Mouse (Mus musculus) kidney, embryonic 16.5 days (tissue): Measurements from ENCODE around the gene Vmn2r85. TPM values are rescaled to one million over a fixed set of nuclear protein-coding genes. Genes with fewer than 3 reads are reported as not detected.
A peak's percentile ranks its signal among the peaks of the same experiment; 100 is the strongest.
"Not testable (repeated sequence)": the region's sequence is repeated elsewhere in the genome, so short reads cannot be mapped to it uniquely, and the experiment has no call there.

ENCODE experiments used
- ATAC-seq: fragments of 200-750 bp; cut with Nextera tagmentation; 2 replicates; pipeline ENCODE4 v1.8.0; 2017; ENCODE audit warnings: moderate TSS enrichment; ENCODE audit not compliant: low FRiP score, low TSS enrichment
- H3K27ac ChIP-seq: fragments of 300-500 bp; sonication (generic); 2 replicates; pipeline ENCODE4 v1.5.1; 2014; ENCODE audit warnings: low read length
- H3K27me3 ChIP-seq: fragments of 300-500 bp; sonication (generic); 2 replicates; pipeline ENCODE4 v1.6.1; 2014; ENCODE audit warnings: low read length, control low read depth, mixed read lengths; ENCODE audit not compliant: insufficient read depth
- H3K36me3 ChIP-seq: fragments of 300-500 bp; sonication (generic); 2 replicates; pipeline ENCODE4 v1.6.1; 2014; ENCODE audit warnings: low read length, control low read depth, mixed read lengths; ENCODE audit not compliant: insufficient read depth
- H3K4me1 ChIP-seq: fragments of 300-500 bp; sonication (generic); 2 replicates; pipeline ENCODE4 v1.6.1; 2014; ENCODE audit warnings: low read length, control low read depth, mixed read lengths; ENCODE audit not compliant: insufficient read depth
- H3K4me2 ChIP-seq: fragments of 300-500 bp; sonication (generic); replicated peaks from 2 replicates; pipeline ENCODE4 v1.6.1; 2014; ENCODE audit warnings: low read depth, low read length
- H3K4me3 ChIP-seq: fragments of 300-500 bp; sonication (generic); 2 replicates; pipeline ENCODE4 v1.5.1; 2014; ENCODE audit warnings: mild to moderate bottlenecking, low read length
- H3K9ac ChIP-seq: fragments of 300-500 bp; sonication (generic); replicated peaks from 2 replicates; pipeline ENCODE4 v1.6.1; 2014; ENCODE audit warnings: low read length
- H3K9me3 ChIP-seq: fragments of 300-500 bp; sonication (generic); 2 replicates; pipeline ENCODE4 v1.6.1; 2016; ENCODE audit warnings: low read length, control low read depth
- WGBS: fragments of 180-500 bp; shearing (Covaris S2); extraction: QIAGEN DNeasy Blood & Tissue Kit; methylation state at CpG from one replicate; pipeline ENCODE4 v1.1.7; 2014; 5-methylcytosine and 5-hydroxymethylcytosine counted together
- polyA plus RNA-seq: library from polyadenylated mRNA; unstranded; fragments of >200 nt; fragmentation: Nextera tagmentation; extraction: Ambion mirVana; gene quantifications from 2 replicates; pipeline ENCODE4 v1.2.1, GENCODE M21; 2015

Gene Vmn2r85
- not detected in 2 replicates for polyA plus RNA-seq

DNA sequence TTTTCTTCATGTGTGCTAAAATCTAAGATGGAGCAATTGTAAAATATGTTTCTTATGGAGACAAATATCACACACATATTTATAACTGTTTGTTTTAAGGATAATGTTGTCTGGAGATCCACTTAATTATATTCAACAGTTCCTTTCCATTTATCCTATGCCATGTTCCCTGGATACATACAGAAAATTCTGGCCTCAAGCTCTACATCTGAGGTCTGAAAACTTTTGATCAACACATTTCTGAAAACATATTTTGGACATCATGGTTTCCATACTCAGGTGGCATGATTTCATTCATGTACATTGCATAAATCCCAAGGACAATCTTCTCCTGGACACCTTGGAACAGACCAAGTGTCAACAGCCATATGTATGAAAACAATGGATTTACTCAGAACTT lies at the start of gene Vmn2r85:
Gene Vmn2r85, minus strand, starts transcription at position 101 of the 400 bp plus-strand sequence.
- ATAC-seq, H3K9me3 ChIP-seq, H3K4me1 ChIP-seq, H3K4me2 ChIP-seq, H3K4me3 ChIP-seq, H3K27ac ChIP-seq, H3K27me3 ChIP-seq, H3K9ac ChIP-seq, H3K36me3 ChIP-seq: not testable (repeated sequence)

DNA sequence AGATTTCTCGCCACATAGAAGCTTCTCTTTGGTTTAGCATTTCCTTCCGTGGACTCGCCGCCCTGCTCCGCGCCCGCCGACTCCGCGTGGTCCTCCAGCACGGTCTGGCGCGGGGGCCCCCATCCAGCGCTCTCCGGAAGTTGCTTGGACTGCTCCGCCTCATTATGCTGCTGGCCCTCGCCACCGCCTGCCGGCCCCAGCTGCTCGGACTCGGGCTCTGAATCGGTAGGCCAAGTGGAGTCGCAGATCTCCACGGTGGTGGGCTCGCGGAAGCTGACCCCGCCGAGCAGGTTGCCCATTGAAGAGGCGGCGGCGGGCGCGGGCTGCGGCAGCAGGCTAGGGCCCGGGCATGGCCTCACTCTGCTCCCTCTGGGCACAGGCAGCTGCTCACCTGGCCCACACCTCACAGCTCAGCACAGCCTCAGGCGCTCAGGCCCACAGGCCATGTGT lies 40.8 kb upstream of the Vmn2r85 start:
- WGBS, result 3% methylated on average over 36 of the region's 36 CpGs
- peak; percentile 100 for ATAC-seq

DNA sequence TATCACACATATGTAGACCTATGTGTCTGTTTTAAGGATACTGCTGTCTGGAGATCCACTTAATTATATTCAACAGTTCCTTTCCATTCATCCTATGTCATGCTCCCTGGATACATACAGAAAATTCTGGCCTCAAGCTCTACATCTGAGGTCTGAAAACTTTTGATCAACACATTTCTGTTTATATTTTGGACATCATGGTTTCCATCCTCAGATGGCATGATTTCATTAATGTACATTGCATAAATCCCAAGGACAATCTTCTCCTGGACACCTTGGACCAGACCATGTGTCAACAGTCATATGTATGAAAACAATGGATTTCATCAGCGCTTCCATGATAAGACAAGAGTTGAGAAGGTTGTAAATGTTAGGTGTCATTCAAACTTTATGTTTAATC lies 26.4 kb upstream of the Vmn2r85 start, which contains the start of gene Vmn2r86:
Gene Vmn2r86, minus strand, starts transcription at position 101 of the 400 bp plus-strand sequence.
- WGBS, result 89% methylated on average over 1 of the region's 1 CpGs
- not testable (repeated sequence) for ATAC-seq

More for the DNA sequence above, 40.8 kb upstream of the Vmn2r85 start:
- Histone ChIP-seq H3K4me1 (no peaks in the 10 kb centered on the region), H3K4me2 (peak overlapping the region; percentile 86), H3K27ac (no peak overlapping the region), H3K4me3 (peak overlapping the region; percentile 52), H3K9ac (peak overlapping the region; percentile 69), H3K36me3 (no peaks in the 10 kb centered on the region), H3K27me3 (no peaks in the 10 kb centered on the region), H3K9me3 (no peaks in the 10 kb centered on the region)

DNA sequence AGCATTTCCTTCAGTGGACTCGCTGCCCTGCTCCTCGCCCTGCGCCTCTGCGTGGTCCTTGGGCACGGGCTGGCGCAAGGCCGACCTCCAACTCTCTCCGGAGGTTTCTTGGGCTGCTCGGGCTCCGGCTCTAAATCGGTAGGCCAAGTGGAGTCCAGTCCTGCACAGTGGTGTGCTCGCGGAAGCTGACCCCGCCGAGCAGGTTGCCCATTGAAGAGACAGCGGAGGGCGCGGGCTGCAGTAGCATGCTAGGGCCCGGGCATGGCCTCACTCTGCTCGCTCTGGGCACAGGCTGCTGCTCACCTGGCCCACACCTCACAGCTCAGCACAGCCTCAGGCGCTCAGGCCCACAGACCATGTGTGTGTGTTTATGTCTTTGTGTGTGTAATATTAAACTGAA lies 15.3 kb upstream of the Vmn2r85 start:
- H3K9ac ChIP-seq, result no peak overlapping the region

More for the DNA sequence above, 26.4 kb upstream of the Vmn2r85 start, which contains the start of gene Vmn2r86:
- not testable (repeated sequence) for H3K9ac ChIP-seq, H3K27ac ChIP-seq, H3K9me3 ChIP-seq, H3K27me3 ChIP-seq, H3K36me3 ChIP-seq, H3K4me1 ChIP-seq, H3K4me3 ChIP-seq, H3K4me2 ChIP-seq

DNA sequence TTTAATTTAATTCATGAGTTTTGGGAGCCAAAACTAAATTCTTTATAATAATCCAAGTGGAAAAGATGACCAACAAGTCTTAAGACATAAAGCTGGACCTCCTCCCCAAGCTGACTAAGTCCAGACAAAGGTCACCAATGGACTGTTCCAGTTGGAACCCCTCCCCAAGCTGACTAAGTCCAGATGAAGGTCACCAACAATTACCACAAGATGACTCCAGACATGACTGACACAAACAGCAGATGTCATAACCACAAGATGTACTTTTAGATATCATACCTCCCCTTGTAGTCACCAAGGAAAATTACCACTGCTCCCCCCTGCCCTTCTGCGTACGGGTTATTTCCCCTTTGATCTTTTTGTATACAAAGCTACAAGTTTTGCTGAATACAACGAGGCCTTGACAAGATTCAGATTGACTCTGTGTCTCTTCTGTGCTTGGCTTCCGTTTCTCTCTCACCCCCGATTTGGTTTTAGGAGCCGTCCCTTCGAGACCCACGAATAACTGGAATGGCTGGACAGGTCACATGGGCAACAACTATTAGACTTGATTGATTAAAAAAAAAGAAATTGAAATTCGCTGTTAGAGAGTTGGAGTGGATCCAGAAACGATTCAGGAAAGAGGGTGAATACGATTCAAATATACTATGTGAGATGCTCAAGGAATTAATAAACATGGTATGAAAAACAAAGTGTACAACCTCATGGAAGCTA lies 4.8 kb upstream of the Vmn2r85 start:
- not testable (repeated sequence) for H3K27ac ChIP-seq, H3K4me3 ChIP-seq, H3K9me3 ChIP-seq, H3K36me3 ChIP-seq, ATAC-seq, H3K4me1 ChIP-seq, H3K9ac ChIP-seq, H3K27me3 ChIP-seq, H3K4me2 ChIP-seq
- 84% methylated on average over 11 of the region's 11 CpGs for WGBS

More for the DNA sequence above, 15.3 kb upstream of the Vmn2r85 start:
- Histone ChIP-seq H3K4me3 (no peak overlapping the region), H3K27ac (no peak overlapping the region), H3K27me3 (no peaks in the 10 kb centered on the region), H3K36me3 (no peaks in the 10 kb centered on the region), H3K4me2 (no peak overlapping the region), H3K4me1 (no peaks in the 10 kb centered on the region), H3K9me3 (no peaks in the 10 kb centered on the region)
- ATAC-seq, result no peak
- 90% methylated on average over 21 of the region's 21 CpGs for WGBS

DNA sequence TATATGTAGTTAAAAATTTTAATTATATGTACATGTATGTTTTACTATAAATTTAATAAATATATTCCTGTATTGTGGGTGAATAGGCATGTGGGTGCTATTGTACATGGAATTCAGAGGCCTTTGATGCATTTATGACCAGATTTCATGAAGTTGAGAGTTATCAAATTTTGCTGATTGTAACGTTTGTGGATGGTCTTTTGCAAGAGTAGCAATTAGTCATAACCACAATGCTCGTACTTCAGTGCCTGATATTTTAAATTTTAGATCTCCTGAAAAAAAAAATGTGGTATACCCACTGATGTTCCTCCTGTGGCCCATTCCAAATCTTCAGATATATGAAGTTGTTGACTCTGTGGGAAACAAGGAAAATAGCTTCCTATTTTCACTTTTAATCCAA lies 7.1 kb downstream of the Vmn2r85 start:
- not testable (repeated sequence) for H3K27ac ChIP-seq, H3K9ac ChIP-seq, H3K4me3 ChIP-seq, H3K36me3 ChIP-seq, ATAC-seq, H3K4me2 ChIP-seq, H3K9me3 ChIP-seq, H3K4me1 ChIP-seq, H3K27me3 ChIP-seq
- WGBS, result 78% methylated on average over 2 of the region's 2 CpGs

DNA sequence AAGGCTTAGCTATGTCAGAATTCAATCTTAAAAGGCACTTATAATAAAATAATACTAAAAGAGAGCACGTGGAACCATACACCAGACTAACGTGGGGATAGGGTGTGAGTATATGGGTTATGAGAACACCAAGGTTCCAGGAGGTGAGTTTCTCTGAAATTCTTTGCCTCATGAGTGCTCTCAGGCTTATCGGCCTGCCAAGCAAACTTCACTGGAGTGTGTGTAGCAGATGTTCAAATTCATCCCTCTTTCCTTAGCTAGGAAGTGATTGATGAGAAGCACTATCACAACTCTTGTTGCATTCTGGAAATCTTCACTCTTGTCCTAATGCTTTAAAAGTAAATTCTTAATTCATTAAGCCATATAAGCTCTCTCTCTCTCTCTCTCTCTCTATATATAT lies 9.1 kb downstream of the Vmn2r85 start:
- Histone ChIP-seq H3K9ac (no peak overlapping the region), H3K27ac (no peak overlapping the region), H3K4me1 (no peaks in the 10 kb centered on the region), H3K4me2 (no peak overlapping the region), H3K4me3 (no peak overlapping the region), H3K36me3 (no peaks in the 10 kb centered on the region), H3K9me3 (no peaks in the 10 kb centered on the region), H3K27me3 (no peaks in the 10 kb centered on the region)
- 82% methylated on average over 3 of the region's 3 CpGs for WGBS
- no peak for ATAC-seq

DNA sequence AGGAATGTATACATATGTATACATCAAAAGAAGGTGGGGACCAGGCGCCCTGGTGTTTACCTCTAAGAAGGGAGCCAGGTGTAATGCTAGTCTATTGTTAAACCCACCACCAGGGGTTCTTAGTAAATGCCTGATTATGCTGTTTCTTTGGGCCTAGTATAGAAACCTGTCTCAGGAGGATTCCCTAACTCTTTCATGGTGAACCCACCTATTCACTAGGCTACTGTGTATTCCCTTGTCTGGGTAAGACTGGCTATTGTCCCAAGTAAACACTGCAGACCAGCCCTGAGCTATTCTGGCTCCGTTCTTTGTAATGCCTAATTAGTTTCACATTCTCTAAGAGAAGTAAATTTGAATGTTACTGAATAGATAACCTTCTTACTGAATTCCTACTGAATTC lies 9.5 kb downstream of the Vmn2r85 start:
- not testable (repeated sequence) for H3K27ac ChIP-seq, H3K36me3 ChIP-seq, H3K9me3 ChIP-seq, ATAC-seq, H3K9ac ChIP-seq, H3K4me3 ChIP-seq, H3K4me1 ChIP-seq, H3K4me2 ChIP-seq, H3K27me3 ChIP-seq
- 71% methylated on average over 2 of the region's 2 CpGs for WGBS

DNA sequence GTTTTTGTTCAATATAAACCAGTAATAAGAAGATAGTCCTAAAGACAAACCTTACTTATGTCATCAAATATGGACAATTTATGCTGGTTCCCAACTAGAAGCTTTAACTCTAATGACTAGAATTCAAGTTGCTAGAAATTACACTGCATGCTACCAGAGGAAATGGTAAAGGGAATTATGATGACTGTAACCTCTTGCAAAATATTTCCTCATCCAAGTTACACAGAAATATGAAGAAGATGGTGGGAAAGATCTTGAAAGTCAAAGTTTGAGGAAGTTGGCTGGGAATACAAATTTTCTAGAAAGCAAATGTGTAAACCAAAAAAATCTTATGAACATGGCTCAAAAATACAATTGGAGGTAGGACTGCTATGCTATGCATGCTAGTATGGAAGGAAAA lies 13.2 kb downstream of the Vmn2r85 start:
- not testable (repeated sequence) for ATAC-seq, H3K36me3 ChIP-seq, H3K4me2 ChIP-seq

DNA sequence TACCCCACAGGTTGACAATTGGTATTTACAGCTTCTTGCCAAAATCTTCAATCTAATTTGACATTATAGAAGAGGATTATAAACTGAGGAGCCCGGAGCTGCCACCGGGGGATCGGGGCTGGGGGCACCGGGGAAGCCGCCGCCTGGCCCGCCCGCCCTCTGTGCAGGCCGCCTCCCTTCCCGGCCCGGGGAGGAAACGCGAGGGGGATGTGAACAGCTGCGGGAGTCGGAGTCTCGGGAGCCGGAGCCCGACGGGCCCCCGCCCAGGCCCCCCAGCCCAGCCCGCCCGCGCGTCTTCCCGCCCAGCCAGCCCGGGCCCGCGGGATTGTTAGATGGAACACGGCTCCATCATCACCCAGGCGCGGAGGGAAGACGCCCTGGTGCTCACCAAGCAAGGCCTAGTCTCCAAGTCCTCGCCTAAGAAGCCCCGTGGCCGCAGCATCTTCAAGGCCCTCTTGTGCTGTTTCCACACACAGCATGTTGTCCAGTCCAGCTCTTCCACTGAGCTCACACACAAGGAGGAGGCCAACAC lies 17.3 kb downstream of the Vmn2r85 start:
- WGBS, result 71% methylated on average over 19 of the region's 35 CpGs
- not testable (repeated sequence) for H3K9me3 ChIP-seq, H3K27ac ChIP-seq, H3K9ac ChIP-seq, H3K4me1 ChIP-seq, H3K4me3 ChIP-seq, H3K36me3 ChIP-seq, H3K4me2 ChIP-seq, H3K27me3 ChIP-seq
- ATAC-seq, result peak; percentile 57; the same call in 1 of the 2 replicates

More for the DNA sequence above, 13.2 kb downstream of the Vmn2r85 start:
- not testable (repeated sequence) for H3K4me3 ChIP-seq, H3K27me3 ChIP-seq, H3K9ac ChIP-seq, H3K9me3 ChIP-seq, H3K27ac ChIP-seq, H3K4me1 ChIP-seq
